Mouse (Mus musculus) CD4-positive helper T cell, adult 2 months (primary cell): ENCODE data around the gene Dnase1l3.

Experiments
- DNase-seq: peaks from one replicate; pipeline ENCODE4 v3.0.0-alpha.2; 2012; ENCODE audit warnings: low read depth, missing footprints, low spot score

The Dnase1l3 gene

GRCm38 (mm10) chr14:7977471-7977870 is 16.9 kb downstream of the Dnase1l3 start:
- peak; percentile 48 for DNase-seq

GRCm38 (mm10) chr14:7975177-7975576 is 19.2 kb downstream of the Dnase1l3 start:
- no peak for DNase-seq

- DNase-seq = no peak
These were observed 19.7 kb downstream of the Dnase1l3 start for GRCm38 (mm10) chr14:7974643-7975042.

GRCm38 (mm10) chr14:7971889-7972493 is 22.4 kb downstream of the Dnase1l3 start:
- no peak for DNase-seq

GRCm38 (mm10) chr14:7964219-7964889 is 30.0 kb downstream of the Dnase1l3 start:
- peak; percentile 69 for DNase-seq

- no peak for DNase-seq
These were observed 31.2 kb downstream of the Dnase1l3 start for GRCm38 (mm10) chr14:7963160-7963559.

GRCm38 (mm10) chr14:7962626-7963025 is 31.7 kb downstream of the Dnase1l3 start:
- no peak for DNase-seq

GRCm38 (mm10) chr14:7961714-7962113 is 32.7 kb downstream of the Dnase1l3 start:
- no peak for DNase-seq

- no peak for DNase-seq
These were observed 33.8 kb downstream of the Dnase1l3 start for GRCm38 (mm10) chr14:7960616-7961015.

- no peak for DNase-seq
These were observed 37.3 kb downstream of the Dnase1l3 start, which contains the start of gene Gm45521 for GRCm38 (mm10) chr14:7957049-7957448. Gm45521 (plus strand) TSS chr14:7957288.

GRCm38 (mm10) chr14:7956427-7956826 is 37.9 kb downstream of the Dnase1l3 start:
- no peak for DNase-seq

- no peak for DNase-seq
These were observed 40.3 kb downstream of the Dnase1l3 start for GRCm38 (mm10) chr14:7954071-7954471.

- DNase-seq = peak; percentile 20
These were observed 41.6 kb downstream of the Dnase1l3 start for GRCm38 (mm10) chr14:7952610-7953254.

- no peak for DNase-seq
These were observed 43.1 kb downstream of the Dnase1l3 start for GRCm38 (mm10) chr14:7951234-7951633.

- no peak for DNase-seq
These were observed 49.1 kb downstream of the Dnase1l3 start for GRCm38 (mm10) chr14:7945261-7945660.

GRCm38 (mm10) chr14:7944349-7945039 is 49.9 kb downstream of the Dnase1l3 start:
- DNase-seq = no peak

- DNase-seq = no peak
These were observed 50.6 kb downstream of the Dnase1l3 start for GRCm38 (mm10) chr14:7943801-7944135.

GRCm38 (mm10) chr14:7943101-7943800 is 51.1 kb downstream of the Dnase1l3 start:
- no peak for DNase-seq

- DNase-seq = no peak
These were observed 53.0 kb downstream of the Dnase1l3 start for GRCm38 (mm10) chr14:7941413-7941812.

- DNase-seq = no peak
These were observed 55.3 kb downstream of the Dnase1l3 start for GRCm38 (mm10) chr14:7938809-7939784.
